Mouse (Mus musculus): Measurements from ENCODE around the gene Gnaz.

The Gnaz gene

DNA sequence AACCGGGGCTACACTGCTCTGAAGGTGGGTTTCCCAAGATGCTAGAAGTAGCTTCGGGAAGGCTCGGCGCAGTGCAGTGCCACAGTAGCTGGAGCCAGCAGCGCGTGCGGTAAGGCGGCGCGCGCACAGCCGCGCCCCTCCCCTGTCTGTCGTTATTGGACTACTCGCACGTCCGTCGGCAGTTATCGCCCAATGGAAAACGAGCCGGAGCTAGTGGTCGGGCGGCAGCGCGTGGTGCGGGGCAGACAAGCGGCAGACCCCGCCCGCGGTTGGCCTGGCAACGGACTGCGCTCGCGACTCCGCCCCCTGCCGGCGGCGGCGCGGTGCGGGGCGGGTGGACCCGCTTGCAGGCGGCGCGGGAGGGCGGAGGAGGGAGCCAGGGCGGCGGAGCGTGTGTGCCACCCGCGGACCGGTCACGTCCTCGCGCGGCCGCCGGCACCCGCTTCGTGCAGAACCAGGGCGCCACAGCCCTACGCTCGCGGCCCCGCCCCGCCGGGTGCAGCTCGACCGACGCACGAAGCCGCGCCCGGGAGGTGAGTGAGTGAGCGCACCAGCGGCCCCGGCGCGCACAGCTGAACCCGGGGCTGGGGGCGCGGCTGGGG, at the start of gene Gnaz:
TSS of gene Gnaz (plus strand) at position 328 of the 602 bp plus-strand sequence.
- DNase-seq (ENCODE audit: low spot score): peak; percentile 94

DNA sequence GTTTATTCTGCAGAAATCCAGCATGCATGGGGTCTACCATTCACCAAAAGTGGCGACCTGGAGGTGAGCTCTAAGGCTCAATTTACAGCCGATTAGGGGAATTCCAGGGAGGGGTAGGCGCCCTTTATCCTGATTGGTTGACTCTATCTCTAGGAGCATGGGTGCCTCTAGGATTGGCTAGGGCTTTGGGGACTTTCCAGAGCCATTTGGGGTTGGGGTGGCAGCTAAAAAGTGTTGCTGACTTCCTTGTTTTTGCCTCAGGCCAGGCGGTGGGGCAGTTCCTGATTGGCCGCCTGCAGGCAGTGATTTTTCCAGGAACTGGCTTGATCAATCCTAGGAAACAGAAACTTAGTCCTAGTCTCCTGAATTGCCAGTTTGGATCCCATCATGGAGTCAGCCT, 47.7 kb upstream of the Gnaz start:
- no peak for DNase-seq (ENCODE audit: low spot score)

DNA sequence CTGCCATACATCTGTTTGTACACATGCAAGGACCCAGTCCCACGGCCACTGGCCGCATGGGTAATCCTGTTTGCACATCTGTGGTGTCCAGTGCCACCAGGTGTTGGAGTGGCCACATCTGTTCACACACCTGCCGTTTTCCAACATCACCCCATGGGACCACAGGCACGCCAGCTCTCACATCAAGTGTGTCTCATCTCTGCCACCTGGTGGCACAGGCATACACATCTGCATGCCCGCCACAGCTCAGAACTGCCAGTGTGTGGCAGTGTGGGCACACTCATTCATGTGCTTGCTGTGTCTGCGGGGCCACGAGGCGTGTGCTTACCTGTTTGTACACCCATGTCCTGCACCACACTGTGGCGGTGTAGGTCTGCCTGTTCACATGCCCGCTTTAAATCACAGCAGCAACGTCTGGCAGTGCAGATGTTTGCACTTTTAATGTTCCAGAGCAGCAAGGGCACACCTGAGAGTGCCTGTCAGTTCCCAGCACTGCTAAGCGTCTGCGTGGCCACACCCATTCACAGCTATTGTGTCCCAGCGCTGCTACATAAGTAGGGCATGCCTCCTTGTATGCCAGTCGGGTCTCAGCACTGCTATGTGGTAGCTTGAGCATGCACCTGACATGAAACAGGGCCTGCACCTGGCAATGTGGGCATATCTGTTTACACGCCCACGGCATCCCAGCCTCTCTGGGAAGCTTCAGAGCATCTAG, 46.0 kb upstream of the Gnaz start:
- no peak for DNase-seq (ENCODE audit: low spot score)

DNA sequence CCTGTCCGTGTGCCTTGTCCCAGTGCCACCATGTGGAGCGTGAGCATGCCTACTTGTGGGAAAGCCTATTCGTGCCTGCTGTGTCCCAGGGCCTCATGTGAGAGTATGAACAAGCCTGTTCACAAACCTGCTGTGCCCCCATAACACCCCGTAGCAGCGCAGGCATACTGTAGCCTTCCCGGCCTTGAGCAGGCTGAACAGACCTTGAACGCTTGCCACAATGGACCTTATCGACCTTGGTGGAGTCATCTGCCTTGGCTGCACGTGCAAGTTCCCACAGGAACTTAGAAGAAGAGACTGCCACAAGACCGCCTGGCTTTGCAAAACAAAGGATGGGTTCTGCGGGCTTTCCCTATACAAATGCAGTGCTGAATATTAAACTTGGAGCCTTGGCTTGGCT, 45.4 kb upstream of the Gnaz start:
- DNase-seq (ENCODE audit: low spot score): no peak

DNA sequence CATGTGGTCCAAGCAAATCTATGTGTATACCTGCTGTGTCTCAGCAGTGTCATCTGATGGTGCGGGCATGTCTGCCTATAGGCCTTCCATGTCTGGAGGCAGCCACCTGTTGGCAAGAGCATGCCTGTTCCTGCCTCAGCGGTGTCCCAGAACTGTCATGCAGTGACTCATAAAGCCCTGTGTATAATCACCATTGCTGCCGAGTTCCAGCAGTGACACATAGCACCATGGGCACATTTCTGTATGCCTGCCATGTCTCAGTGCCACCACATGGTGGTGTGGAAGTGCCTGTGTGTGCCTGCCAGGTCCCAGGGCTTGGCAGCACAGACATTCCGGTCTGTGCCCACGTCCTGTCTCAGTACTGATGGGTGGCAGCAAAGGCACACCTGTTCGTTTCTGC, 44.2 kb upstream of the Gnaz start:
- DNase-seq (ENCODE audit: low spot score): peak; percentile 48

DNA sequence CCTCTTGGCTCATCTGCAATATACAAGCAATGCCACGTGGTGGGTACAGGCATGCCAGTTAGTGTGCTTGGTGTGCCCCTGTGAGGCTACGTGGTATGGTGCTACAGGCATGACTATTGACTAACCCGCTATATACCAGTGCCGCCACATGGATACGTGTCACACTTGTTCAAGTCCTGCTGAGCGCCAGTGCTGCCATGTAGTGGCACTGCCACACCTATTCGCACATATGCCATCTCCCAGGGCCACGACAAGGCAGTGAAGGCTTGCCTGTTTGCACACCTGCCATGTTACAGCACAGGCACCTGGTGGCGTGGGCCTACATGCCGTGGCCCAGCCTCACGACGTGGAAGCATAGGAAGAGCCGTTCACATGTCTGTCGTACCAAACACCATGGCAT, 42.7 kb upstream of the Gnaz start:
- DNase-seq (ENCODE audit: low spot score): no peak

DNA sequence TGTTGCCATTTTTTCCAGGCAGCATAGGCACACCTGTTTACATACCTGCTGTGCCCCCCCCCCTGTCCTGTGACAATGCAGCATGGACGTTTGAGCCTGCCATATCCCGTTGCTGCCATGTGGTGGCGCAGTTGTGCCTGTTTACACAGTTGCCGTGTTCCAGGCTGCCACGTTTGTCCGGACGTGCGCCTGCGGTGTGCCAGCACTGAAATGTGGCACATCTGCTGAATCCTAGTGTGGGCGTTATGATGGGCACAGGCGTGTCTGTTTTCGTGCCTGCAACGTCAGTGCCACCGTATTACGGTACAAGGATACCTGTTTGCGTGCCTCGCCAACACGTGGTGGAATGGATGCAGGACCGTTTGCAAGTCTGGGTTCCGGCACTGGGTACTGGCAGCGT, 41.7 kb upstream of the Gnaz start:
- no peak for DNase-seq (ENCODE audit: low spot score)

DNA sequence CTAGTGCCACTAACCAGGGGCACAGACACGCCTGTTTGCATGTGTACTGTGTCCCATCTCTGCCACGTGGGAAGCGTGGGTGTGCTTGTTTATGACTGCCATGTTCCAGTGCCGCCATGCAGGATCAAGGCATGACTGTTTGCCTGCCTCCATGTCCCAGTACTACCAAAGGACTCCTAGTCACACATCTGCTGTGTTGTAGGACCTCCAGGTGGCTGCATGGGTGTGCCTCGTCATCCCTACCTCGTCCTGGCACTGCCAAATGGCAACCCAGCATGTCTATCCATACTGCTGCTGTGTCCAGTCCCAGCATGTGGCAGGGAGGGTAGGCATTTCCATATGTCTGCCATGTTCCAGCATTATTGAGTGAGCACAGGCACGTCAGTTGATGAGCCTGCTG, 38.7 kb upstream of the Gnaz start:
- DNase-seq (ENCODE audit: low spot score): no peak

DNA sequence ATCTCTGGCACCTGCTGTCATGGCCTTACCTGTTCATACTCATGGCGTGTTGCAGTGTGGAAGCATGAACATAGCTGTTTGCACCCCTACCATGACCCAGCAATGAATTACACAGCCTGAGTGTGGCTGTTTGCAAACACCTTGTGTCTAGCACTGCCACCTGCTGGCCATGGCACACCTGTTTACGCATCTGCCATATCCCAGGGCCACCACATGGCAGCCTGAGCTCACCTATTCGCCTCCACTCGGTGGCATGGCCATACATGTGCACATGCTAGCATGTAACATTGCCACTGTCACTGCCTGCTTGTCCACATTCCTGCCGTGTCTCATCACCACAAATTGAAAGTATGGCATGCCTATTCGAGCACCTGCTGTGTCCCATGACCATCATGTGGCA, 37.4 kb upstream of the Gnaz start:
- DNase-seq (ENCODE audit: low spot score): no peak

DNA sequence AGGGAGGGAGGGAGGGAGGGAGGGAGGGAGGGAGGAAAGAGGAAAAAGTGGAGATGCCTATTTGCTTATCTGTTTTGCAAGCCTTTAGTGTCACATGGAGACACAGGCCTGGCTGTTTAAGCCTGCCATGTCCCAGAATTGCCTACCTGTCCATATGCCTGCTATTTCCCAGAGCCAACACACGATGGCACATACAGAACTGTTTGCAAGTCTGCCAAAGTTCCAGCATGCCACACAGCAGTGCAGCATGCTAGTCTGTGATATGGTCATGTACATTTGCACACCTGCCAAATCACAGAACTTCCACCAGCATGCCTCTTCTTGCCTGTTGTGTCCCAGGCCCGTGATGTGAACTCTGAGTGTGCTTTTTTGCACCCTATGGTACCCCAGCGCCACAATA, 36.4 kb upstream of the Gnaz start:
- DNase-seq (ENCODE audit: low spot score): no peak

DNA sequence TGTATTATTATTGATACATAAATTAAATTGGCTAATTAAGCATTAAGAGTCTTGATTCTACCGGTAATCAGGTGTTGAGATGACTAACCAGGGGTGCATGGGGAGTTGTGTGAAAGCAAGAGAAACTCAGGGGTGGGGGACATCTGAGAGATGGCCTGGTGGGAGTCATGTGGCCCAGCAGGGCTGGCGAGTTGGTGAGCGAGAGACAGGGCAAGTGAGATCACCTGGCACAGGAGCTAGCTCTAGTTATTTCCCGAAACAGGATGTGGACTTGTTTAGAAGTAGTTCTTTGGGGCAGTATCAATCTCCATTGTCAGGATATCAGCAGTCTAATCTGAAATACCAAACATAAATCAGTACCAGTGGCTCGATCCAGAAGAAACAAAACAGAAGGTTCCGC, 35.3 kb upstream of the Gnaz start:
- DNase-seq (ENCODE audit: low spot score): no peak

DNA sequence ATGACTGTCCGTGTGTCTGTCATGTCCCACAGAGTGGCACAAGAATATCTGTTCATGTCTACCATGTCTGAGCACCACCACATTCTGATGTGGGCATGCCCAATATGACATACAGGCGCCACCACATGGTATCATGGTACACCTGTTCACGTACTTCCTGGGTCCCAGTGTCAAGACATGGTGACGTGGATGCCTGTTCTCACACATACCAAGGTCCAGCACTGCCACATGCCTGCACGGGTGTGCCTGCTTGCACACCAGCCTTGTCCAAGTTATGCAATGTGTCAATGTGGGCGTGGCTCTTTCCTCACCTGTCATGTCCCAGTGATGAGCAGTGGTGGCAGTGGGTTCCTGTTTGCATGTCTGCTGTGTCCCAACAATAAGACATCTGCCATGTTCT, 34.5 kb upstream of the Gnaz start:
- DNase-seq (ENCODE audit: low spot score): no peak

DNA sequence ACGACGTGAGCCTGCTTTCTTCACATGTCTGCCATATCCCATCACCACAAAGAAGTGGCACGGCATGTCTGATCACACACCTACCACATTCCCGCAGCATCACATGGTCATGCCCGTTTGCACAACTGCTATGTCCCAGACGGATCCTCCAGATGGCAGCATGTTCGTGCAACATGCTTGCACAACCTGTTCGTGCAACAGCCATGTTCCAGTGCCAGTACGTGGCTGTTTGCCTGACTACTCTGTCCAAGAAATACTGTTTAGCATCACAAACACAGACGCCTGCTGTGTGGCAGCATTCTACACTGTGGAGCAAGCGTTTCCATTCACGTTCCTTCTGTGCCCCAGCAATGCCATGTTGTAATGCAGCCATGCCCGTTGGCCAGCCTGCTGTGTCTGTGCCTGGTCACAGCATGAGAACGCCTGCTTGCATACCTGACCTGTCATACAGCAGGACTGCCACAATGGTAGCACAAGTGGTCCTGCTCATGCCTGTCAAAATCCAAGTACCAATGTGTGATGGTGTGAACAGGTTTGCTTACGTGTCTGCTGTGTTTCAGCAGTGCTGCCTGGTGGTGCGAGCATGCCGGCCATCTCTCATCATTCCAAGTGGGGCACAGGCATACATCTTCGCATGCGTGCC, 33.3 kb upstream of the Gnaz start:
- no peak for DNase-seq (ENCODE audit: low spot score)

DNA sequence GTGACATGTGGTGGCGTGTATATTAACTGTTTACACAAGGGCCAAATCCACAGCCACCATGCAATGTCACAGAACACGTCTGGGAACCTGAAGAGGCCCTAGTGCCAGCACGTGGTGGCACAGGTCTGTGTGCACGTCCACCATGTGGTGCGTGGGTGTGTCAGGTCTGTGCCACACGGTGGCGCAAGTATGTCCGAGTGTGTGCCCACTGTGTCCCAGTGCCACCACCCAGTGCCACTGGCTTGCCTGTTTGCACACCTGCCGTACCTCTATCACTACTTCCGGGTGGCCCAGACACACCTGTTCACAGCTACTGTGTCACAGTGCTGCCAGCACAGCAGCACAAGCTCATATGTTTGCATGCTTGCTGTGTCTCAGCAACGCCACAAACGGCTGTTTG, 32.5 kb upstream of the Gnaz start:
- DNase-seq (ENCODE audit: low spot score): no peak

DNA sequence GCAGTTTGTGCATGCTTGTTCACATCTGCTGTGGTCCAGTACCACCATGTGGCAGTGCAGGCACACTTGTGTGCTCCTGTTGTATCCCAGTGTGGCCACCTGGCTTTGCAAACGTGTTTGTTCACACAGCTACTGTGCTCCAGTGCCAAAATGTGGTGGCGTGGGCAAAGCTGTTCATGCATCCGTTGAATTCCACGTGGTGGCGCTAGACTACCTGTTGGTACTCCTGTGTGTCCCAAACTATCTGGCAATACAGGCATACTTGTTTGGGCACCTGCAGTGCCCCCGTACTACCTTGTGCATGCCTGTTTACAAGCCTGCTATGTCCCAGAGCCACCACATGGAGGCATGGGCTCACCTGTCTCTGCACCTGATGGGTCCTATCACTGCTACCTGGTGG, 32.0 kb upstream of the Gnaz start:
- DNase-seq (ENCODE audit: low spot score): no peak

DNA sequence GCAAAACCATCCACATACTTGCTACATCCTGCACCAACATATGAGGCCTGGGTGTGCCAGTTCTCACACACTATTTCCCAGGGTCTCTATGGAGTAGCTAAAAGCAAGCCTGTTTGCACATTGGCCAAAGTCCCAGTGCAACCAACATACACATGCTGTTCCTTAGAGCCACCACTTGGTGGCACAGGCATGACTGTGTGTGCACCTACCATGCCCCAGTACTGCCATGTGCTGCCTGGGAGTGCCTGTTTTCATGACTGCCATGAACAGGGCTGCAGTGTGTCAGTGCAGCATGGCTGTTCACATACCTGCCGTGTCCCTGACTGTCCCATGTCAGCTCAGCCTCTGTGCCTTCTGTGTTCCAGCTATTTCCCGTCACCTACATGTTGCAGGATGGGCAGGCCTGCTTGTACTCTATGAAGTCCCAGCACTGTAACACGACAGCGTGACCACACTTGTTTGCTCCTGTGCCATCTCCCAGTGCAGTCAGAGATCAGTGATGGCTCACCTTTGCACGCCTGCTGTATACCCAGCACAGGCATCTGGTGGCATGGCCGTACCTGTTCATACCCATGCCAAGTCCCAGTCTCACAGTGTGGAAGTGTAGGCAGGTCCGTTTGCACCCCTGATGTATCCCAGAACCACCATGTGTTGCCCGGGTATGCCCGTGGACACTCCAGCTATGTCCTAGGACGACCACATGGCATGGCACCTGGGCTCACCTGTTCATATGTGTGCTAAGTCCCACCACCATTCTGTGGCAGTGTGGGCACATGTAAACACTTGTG, 29.8 kb upstream of the Gnaz start:
- DNase-seq (ENCODE audit: low spot score): no peak

DNA sequence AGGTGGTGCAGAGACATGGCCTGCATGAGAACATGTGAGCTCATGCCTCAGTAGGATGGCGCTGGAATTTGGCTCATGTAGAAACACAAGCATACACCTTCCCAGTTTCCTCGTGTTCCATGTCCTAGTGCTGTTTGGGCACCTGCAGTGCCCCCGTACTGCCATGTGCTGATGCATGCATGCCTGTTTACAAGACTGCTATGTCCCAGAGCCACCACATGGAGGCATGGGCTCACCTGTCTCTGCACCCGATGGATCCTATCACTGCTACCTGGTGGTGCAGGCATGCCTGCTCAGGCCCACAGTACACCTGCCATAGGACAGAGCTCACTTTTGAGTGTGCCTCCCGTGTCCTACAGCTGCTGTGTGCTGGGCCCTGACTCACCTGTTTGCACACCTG, 28.6 kb upstream of the Gnaz start:
- no peak for DNase-seq (ENCODE audit: low spot score)

DNA sequence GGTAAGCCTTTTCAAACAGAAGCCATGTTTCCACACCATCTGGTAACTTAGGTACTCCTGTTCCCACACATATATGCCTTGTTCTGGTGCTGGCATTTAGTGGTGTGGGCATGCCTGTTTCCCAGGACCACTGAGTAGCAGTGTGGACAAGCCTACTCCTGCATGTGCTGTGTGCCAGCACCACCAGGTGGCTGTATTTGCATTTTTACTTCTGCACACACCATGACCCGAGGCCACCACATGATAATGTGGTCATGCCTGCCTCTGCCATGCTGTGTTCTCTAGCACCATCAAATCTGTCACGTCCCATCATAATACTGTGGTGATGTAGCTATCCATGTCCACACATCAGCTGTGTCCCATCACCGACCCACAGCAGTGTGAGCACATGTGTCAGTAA, 27.7 kb upstream of the Gnaz start:
- DNase-seq (ENCODE audit: low spot score): no peak

DNA sequence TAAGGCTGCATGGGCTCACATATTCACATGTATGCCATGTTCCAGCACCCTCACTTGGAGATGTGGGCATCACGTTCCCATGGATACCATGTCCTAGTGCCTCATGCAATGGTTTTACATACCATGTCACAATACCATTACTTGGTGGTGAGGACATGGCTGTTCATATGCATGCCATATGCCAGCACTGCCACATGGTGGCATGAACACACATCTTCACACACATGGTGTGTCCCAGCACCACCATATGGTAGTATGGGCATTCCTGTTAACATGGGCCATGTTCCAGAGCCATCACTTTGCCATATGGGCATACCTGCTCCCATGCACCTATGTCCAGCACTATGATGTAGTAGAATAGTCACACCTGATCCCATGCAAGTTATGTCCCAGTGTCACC, 26.2 kb upstream of the Gnaz start:
- DNase-seq (ENCODE audit: low spot score): no peak

DNA sequence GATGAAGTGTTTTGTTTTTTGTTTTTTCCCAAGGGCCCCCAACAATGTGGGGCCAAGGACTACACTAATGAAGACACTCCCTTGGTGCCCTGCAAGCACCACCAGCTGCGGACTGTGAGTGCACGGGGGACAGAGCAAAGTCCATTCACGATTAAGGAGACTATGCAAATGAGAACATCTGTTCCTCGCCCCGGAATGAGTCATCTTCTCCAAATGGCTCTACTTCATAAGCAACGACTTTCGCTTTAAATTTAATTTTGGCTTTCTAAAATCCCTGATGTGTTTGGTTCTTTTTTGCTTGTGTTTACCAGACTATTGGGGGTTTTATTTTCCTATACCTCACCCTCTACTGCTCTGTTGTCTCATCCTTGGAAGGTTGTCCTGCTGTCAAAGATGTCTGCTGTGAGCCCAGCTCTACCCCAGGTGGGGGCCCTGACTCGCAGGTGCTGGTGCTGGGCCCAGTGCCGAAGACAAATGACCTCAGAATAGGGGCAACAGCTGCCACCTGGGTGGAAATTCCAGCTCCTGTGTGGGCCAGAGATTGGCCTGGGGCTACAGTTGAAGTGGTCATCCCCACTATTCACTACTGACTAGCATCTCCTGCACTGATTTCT, 14.0 kb upstream of the Gnaz start:
- no peak for DNase-seq (ENCODE audit: low spot score)

DNA sequence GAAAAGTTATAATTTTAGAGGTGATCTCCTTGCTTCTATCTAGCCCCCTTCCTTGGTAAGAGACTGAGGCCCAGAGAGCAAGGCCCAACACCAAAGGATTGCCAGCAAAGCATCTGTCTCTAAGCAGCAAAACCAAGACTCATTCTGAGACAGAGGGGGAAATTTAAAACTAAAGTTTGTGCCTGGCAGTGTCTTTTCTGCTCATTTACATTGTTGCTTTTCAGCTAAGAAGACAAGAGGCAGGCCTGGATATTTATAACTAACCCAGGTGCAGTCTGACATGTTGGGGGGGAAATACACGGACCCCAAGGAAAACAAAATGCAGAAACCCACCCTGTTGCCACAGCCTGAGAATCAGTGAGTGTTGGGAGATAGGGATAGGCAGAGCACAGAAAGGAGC, 2.6 kb upstream of the Gnaz start:
- DNase-seq (ENCODE audit: low spot score): no peak

DNA sequence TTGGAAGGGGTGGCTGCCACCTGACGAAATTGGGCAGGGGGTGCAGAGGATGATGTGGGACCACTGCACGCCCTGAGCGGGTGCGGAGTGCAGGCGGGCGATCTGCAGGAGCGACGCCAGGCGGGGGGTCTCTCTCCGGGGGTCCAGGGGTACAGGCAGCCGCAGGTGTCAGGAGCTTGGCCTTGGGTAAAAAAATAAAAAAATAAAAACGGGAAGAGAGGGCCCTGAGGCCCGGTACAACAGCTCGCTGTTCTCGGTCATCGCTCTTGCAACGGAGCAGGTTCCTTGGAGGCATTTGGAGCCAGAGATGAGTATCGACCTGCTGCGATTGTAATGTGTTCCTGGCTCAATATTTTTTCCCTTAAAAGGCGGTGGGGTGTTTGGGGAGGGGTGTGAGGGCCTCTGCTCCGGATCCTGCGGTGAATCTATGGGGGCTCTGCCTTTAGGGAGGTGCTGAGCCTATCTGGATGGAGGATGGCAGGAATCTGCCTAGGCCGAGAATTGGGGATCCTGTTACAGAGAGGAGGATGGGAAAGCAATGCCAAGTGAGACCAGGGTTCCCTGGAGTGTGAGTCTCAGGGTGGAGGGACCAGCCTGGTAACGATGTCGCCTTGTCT, 782 bp downstream of the Gnaz start:
- no peak for DNase-seq (ENCODE audit: low spot score)
